Mouse (Mus musculus) brown adipose tissue, adult 24 weeks (tissue): ENCODE measurements around the gene Gdi2. TPM values are rescaled to one million over a fixed set of nuclear protein-coding genes. Genes with fewer than 3 reads are reported as not detected.
A peak's percentile ranks its signal among the peaks of the same experiment; 100 is the strongest.
"Not testable (repeated sequence)": the region's sequence is repeated elsewhere in the genome, so short reads cannot be mapped to it uniquely, and the experiment has no call there.

Experiments
- H3K27ac ChIP-seq: fragments of 200-500 bp; replicated peaks from 2 replicates; pipeline ENCODE4 v1.5.1; 2012; ENCODE audit warnings: low read depth, mild to moderate bottlenecking, low read length
- H3K4me1 ChIP-seq: fragments of 200-500 bp; 2 replicates; pipeline ENCODE4 v1.6.1; 2012; ENCODE audit warnings: low read length, mixed read lengths; ENCODE audit not compliant: control insufficient read depth, insufficient read depth, insufficient read length
- H3K4me3 ChIP-seq: fragments of 200-500 bp; 2 replicates; pipeline ENCODE4 v1.5.1; 2012; ENCODE audit warnings: low read depth, mild to moderate bottlenecking, low read length, moderate library complexity; ENCODE audit not compliant: insufficient read depth
- polyA plus RNA-seq: library from polyadenylated mRNA; stranded (reverse); fragments of >200 nt; gene quantifications from 2 replicates; pipeline ENCODE4 v1.2.4, GENCODE M21; 2012; ENCODE audit not compliant: missing spikeins, insufficient read depth, insufficient read length

Gene Gdi2
- 287 and 477 TPM in 2 replicates for polyA plus RNA-seq

DNA sequence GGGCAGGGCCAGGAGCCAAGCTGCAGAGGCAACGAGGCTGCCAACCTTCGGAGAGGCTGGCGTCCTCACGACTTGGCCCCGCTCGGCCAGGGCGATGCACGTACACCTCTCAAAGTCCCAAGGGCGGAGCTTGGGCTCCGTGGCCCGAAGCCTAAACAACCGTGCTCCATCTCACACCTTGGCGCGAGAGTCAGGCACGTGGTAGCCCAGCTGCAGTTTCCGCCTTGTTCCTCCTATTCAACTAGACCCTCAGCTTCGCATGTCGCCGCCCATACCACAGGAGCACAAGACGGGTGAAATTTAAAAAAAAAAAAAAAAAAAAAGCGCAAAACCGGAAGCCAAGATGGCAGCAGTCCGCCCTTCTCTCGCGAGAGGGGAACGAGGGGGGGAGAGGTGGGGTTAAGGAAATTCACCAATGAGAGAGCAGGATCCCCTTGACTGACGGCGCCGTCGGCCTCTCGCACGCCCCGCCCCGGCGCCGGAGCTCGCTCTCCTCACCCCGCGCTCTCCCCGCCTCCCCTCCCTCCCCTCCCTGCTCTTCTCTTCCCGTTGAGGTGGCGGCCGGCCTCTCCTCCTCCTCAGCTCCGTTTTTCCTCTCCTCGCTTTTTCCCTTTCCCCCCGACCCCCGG is at the start of gene Gdi2:
TSS of gene Gdi2 (plus strand) at position 470 of the 629 bp plus-strand sequence.
- peak within 1 kb of the TSS; percentile 96 for H3K27ac ChIP-seq
- H3K4me3 ChIP-seq: peak within 1 kb of the TSS; percentile 92
- H3K4me1 ChIP-seq: peaks cover 10% of the 10 kb centered on the region; the same call in 1 of the 2 replicates

GRCm38 (mm10) chr13:3495526-3495925 is 42.3 kb upstream of the Gdi2 start:
- H3K27ac ChIP-seq: no peak overlapping the region
- no peak overlapping the region for H3K4me3 ChIP-seq
- no peaks in the 10 kb centered on the region for H3K4me1 ChIP-seq

GRCm38 (mm10) chr13:3501014-3501413 is 36.8 kb upstream of the Gdi2 start:
- not testable (repeated sequence) for H3K27ac ChIP-seq, H3K4me3 ChIP-seq, H3K4me1 ChIP-seq

- H3K27ac ChIP-seq, H3K4me1 ChIP-seq, H3K4me3 ChIP-seq: not testable (repeated sequence)
Measured at GRCm38 (mm10) chr13:3515351-3515750, 22.5 kb upstream of the Gdi2 start.

DNA sequence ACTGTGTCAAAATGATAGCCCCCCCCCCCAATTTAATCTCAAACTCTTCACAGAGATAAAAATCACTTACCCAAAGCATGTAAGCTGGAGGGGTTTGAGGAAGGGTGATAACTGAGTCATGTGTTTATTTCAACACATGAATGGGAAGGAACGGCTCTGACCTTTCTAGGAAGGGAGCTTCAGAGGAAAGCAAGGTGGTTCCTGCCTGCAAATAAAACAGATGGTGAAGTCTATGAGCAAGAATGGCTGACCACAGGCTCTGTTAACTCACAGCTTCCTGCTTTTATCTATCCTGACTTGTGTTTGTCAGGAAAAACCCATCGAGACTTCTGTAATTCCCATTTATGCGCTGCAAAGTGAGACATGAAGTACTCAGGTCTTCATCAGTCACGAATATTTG is 18.5 kb upstream of the Gdi2 start:
- not testable (repeated sequence) for H3K27ac ChIP-seq, H3K4me3 ChIP-seq

GRCm38 (mm10) chr13:3519994-3520393 is 17.9 kb upstream of the Gdi2 start:
- H3K27ac ChIP-seq, H3K4me1 ChIP-seq: not testable (repeated sequence)

More for the DNA sequence above, 18.5 kb upstream of the Gdi2 start:
- H3K4me1 ChIP-seq: not testable (repeated sequence)

DNA sequence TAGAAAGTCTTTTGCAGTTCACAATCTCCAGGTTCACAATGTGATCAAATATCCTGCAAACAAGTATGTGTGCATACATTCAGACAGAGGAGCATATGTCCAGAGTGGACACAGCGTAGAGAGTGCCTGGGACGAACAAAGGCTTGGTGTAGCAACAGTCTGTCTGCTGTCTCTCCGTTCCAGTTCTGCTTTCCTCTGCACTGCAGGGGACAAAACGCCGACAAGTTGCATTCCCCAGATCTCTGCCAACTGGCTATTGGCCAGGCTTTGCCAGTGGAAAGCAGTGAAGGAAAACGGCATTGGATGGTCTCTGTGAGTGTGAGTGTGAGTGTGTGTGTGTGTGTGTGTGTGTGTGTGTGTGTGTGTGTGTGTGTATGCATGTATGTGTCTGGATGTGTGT is 14.4 kb upstream of the Gdi2 start:
- Histone ChIP-seq H3K4me3 (no peak overlapping the region), H3K27ac (no peak overlapping the region), H3K4me1 (no peaks in the 10 kb centered on the region)

More at GRCm38 (mm10) chr13:3519994-3520393, 17.9 kb upstream of the Gdi2 start:
- H3K4me3 ChIP-seq: not testable (repeated sequence)

DNA sequence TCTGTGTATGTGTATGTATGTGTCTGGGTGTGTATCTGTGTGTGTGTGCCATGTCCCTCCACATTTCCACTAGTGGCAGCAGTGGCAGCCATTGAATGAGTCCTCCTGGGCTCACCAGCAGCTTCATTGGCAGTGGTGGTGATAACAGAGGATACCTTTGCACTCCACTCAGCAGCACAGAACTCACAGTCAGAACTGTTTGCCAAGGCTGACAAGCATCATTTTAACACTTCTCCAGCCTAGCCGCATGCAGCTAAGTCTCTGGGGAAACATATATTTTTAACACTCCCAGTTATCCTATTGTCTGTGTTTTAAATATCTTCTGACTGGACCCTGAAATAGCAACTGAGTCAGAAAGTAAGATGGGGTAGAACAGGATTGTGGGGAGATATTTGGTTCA is 13.9 kb upstream of the Gdi2 start:
- Histone ChIP-seq H3K27ac (no peak overlapping the region), H3K4me1 (no peaks in the 10 kb centered on the region), H3K4me3 (no peak overlapping the region)

GRCm38 (mm10) chr13:3525611-3526051 is 12.2 kb upstream of the Gdi2 start:
- Histone ChIP-seq H3K27ac (peak overlapping the region; percentile 41), H3K4me3 (no peak overlapping the region), H3K4me1 (no peaks in the 10 kb centered on the region)

DNA sequence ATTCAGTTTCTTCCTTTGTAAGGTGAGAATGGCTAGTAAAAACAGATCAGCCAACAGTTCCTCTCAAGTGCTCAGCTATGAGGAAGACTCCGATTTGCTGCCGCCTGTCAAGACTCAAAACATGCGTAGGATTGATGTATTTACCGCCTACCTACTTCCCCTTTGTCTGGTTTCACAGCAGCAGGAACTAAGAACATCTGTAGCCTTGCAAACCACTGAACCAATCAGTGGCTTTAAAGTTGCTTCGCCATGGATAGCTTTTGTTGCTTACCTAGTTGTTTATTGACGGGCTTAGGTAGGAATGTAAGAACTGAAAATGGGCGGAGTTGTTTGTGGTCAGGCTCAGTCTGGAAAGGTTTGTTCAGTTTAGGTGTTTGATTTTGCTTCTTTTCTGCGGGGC is 11.5 kb upstream of the Gdi2 start:
- Histone ChIP-seq H3K4me3 (no peak overlapping the region), H3K4me1 (no peaks in the 10 kb centered on the region), H3K27ac (peak overlapping the region; percentile 42)

- Histone ChIP-seq H3K27ac (no peak overlapping the region), H3K4me3 (no peak overlapping the region)
Measured at GRCm38 (mm10) chr13:3530451-3530850, 7.4 kb upstream of the Gdi2 start.

DNA sequence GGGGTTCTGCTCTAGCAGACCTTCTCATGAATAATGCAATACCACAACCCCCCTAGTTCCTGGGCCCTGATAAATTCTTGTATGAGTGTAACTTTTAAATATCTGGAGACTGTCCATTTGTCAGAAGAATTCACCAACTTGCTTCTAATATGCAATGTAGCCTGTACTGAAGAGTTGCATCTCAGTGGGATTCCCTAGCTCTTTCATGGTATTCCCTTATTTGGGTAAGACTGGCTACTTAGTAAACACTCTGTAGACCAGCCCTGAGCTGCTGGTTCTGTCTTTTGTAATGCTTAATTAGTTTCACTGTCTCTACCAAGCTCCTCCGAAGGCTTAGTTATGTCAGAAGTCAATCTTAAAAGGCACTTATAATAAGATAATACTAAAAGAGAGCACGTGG is 6.7 kb upstream of the Gdi2 start:
- H3K4me3 ChIP-seq, H3K4me1 ChIP-seq, H3K27ac ChIP-seq: not testable (repeated sequence)

More at GRCm38 (mm10) chr13:3530451-3530850, 7.4 kb upstream of the Gdi2 start:
- H3K4me1 ChIP-seq: no peaks in the 10 kb centered on the region

DNA sequence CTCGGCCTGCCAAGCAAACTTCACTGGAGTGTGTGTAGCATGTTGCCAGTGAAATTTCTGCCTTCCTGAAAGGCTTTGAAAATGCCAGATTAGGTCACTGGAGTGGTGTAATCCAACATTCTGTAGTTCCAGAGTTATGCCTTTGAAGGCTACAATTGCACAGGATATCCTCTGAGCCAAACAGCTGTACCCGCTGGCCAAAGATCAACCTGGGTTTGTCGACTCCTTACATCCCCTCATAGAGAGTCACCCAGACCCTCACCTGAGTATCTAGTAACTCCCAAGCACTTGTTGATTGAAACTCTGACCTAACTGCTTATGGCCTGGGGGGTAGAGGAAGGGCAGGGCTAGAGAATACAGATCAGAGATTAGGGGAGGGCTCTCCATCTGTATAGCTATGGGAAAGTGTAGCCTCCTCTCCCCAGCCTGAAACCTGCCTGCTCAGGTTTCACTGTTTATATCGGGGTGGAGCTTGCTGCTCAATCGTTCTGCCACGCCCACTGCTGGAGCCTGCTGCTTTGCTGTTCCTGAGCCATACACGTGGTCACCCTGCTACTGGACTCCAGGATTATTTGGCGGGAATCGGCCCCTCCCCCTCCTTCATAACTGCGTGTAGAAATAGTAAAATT is 6.1 kb upstream of the Gdi2 start:
- Histone ChIP-seq H3K4me1 (no peaks in the 10 kb centered on the region), H3K4me3 (no peak overlapping the region), H3K27ac (no peak overlapping the region)

- Histone ChIP-seq H3K4me3 (no peak overlapping the region), H3K4me1 (no peaks in the 10 kb centered on the region), H3K27ac (no peak overlapping the region)
Measured at GRCm38 (mm10) chr13:3532451-3532850, 5.4 kb upstream of the Gdi2 start.

DNA sequence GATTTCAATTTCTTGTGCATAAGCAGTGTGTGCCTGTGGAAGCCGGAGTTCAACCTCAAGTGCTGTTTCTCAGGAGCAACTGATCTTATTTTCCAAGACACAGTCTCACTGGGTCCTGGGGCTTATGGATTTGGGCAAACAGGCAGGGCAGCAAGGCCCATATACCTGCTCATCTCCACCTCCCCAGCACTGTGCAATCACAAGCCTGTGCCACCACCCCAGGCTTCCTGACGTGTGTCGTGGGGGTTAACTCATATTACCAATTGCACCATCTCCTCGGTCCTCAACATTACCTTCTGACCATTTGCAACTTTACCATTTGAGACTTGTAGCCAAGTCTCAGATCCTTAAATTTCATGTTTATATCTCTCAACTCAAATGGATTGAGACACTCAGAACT is 3.7 kb upstream of the Gdi2 start:
- no peaks in the 10 kb centered on the region for H3K4me1 ChIP-seq
- no peak overlapping the region for H3K4me3 ChIP-seq
- H3K27ac ChIP-seq: no peak overlapping the region
